Mouse (Mus musculus) limb, embryonic 12.5 days (tissue): ENCODE measurements at regions not wholly inside any gene's neighbourhood (a gene's known extent, or its start where the extent isn't known, plus 50 kb on each side); places are given as distances from the start of the nearest gene placed in this dataset.
A peak's percentile ranks its signal among the peaks of the same experiment; 100 is the strongest.

Experiments
- ATAC-seq: fragments of 200-750 bp; cut with Nextera tagmentation; 2 replicates; pipeline ENCODE4 v1.8.0; 2017; ENCODE audit warnings: low read depth, moderate TSS enrichment; ENCODE audit not compliant: insufficient number of reproducible peaks, insufficient read depth, low FRiP score, low TSS enrichment
- H3K27ac ChIP-seq: fragments of 300-500 bp; sonication (generic); 2 replicates; pipeline ENCODE4 v1.5.1; 2016; ENCODE audit warnings: mild to moderate bottlenecking, moderate library complexity
- H3K27me3 ChIP-seq: fragments of 300-500 bp; sonication (generic); 2 replicates; pipeline ENCODE4 v1.6.1; 2016; ENCODE audit warnings: mild to moderate bottlenecking, moderate library complexity
- H3K36me3 ChIP-seq: fragments of 300-500 bp; sonication (generic); 2 replicates; pipeline ENCODE4 v1.6.1; 2016; ENCODE audit warnings: mild to moderate bottlenecking, moderate library complexity
- H3K4me1 ChIP-seq: fragments of 300-500 bp; sonication (generic); replicated peaks from 2 replicates; pipeline ENCODE4 v1.6.1; 2016
- H3K4me2 ChIP-seq: fragments of 300-500 bp; sonication (generic); 2 replicates; pipeline ENCODE4 v1.6.1; 2016; ENCODE audit warnings: mild to moderate bottlenecking, moderate library complexity
- H3K4me3 ChIP-seq: fragments of 300-500 bp; sonication (generic); replicated peaks from 2 replicates; pipeline ENCODE4 v1.5.1; 2016; ENCODE audit warnings: mild to moderate bottlenecking
- H3K9ac ChIP-seq: fragments of 300-500 bp; sonication (generic); replicated peaks from 2 replicates; pipeline ENCODE4 v1.6.1; 2016; ENCODE audit warnings: mild to moderate bottlenecking, moderate library complexity
- H3K9me3 ChIP-seq: fragments of 300-500 bp; sonication (generic); 2 replicates; pipeline ENCODE4 v1.6.1; 2016; ENCODE audit warnings: mild to moderate bottlenecking, moderate library complexity
- WGBS: fragments of 180-500 bp; shearing (Covaris S2); methylation state at CpG from one replicate; pipeline ENCODE4 v1.1.7; 2016; 5-methylcytosine and 5-hydroxymethylcytosine counted together

- 45% methylated on average over 4 of the region's 4 CpGs for WGBS
- no peak overlapping the region for H3K27ac ChIP-seq
Measured at GRCm38 (mm10) chr8:26443041-26443440, 323.7 kb downstream of the Gm45692 start.

DNA sequence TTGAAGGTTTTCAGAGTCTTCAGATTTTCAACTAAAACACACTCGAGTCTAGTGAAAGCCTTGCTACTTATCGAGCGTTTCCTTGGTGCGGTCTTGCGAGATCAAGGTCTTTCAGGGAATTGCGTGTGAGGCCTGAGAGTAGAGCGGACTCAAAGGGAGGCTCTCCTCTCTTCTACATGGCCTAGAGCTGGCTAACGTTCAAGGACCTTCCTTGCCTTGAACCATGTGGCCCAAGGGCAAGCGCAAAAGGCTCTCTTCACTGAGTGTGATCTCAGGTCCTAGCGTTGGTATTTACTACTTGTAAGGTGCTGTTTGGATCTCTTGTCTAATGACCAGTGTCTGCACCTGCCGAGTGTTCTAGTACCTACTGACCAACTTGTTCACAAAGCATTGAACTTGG, 324.4 kb downstream of the Gm45692 start:
- H3K9ac ChIP-seq = no peak overlapping the region
- no peak overlapping the region for H3K27ac ChIP-seq
- H3K4me2 ChIP-seq = no peak overlapping the region
- H3K36me3 ChIP-seq = no peaks in the 10 kb centered on the region
- no peak overlapping the region for H3K4me3 ChIP-seq
- WGBS = 88% methylated on average over 11 of the region's 11 CpGs
- H3K4me1 ChIP-seq = 0 out of 2 replicates have a peak, but pooled peaks cover 10% of the 10 kb centered on the region
- H3K9me3 ChIP-seq = no peaks in the 10 kb centered on the region
- H3K27me3 ChIP-seq = peaks cover 16% of the 10 kb centered on the region
- ATAC-seq = no peak

More at GRCm38 (mm10) chr8:26443041-26443440, 323.7 kb downstream of the Gm45692 start:
- Histone ChIP-seq H3K9ac (no peak overlapping the region), H3K4me2 (no peak overlapping the region), H3K9me3 (no peaks in the 10 kb centered on the region), H3K36me3 (no peaks in the 10 kb centered on the region), H3K4me3 (no peak overlapping the region), H3K4me1 (0 out of 2 replicates have a peak, but pooled peaks cover 11% of the 10 kb centered on the region), H3K27me3 (peaks cover 17% of the 10 kb centered on the region)
- no peak for ATAC-seq

DNA sequence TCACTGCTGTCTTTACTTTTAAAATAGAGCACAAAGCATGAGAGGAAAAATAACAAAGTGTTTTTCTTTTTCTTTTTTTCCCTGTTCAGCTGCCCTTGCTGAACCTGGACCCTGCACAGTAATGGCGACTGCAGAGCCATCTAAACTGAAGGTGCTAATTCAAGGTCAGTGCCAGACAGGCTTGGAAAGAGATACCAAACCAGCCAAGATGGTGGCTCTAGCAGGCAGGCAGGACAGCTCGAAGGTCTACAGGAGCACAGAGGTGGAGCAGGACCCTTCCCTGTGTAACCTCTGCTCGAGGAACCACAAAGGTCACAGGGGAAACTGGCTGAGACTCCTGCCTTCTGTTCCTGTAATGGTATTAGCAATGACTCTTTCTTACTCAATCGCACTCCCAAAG, 326.7 kb downstream of the Gm45692 start:
- ATAC-seq = no peak
- Histone ChIP-seq H3K4me1 (peaks cover 20% of the 10 kb centered on the region), H3K9ac (no peak overlapping the region), H3K4me2 (no peak overlapping the region), H3K4me3 (no peak overlapping the region), H3K9me3 (no peaks in the 10 kb centered on the region), H3K27ac (no peak overlapping the region), H3K36me3 (no peaks in the 10 kb centered on the region), H3K27me3 (peaks cover 10% of the 10 kb centered on the region)
- WGBS = 47% methylated on average over 4 of the region's 4 CpGs

- H3K4me3 ChIP-seq = no peak overlapping the region
- H3K27me3 ChIP-seq = peaks cover 10% of the 10 kb centered on the region
- H3K4me1 ChIP-seq = peaks cover 22% of the 10 kb centered on the region
- H3K36me3 ChIP-seq = no peaks in the 10 kb centered on the region
- no peak overlapping the region for H3K9ac ChIP-seq
- H3K9me3 ChIP-seq = no peaks in the 10 kb centered on the region
- no peak for ATAC-seq
- WGBS = 87% methylated on average over 8 of the region's 8 CpGs
- H3K4me2 ChIP-seq = no peak overlapping the region
- no peak overlapping the region for H3K27ac ChIP-seq
Measured at GRCm38 (mm10) chr8:26447886-26448640, 328.7 kb downstream of the Gm45692 start.

- Histone ChIP-seq H3K9ac (no peak overlapping the region), H3K36me3 (no peaks in the 10 kb centered on the region), H3K4me2 (no peak overlapping the region), H3K27me3 (peaks cover 3% of the 10 kb centered on the region; the same call in 1 of the 2 replicates), H3K27ac (no peak overlapping the region), H3K4me1 (peaks cover 22% of the 10 kb centered on the region), H3K4me3 (no peak overlapping the region), H3K9me3 (no peaks in the 10 kb centered on the region)
- ATAC-seq = no peak
- 95% methylated on average over 7 of the region's 7 CpGs for WGBS
Measured at GRCm38 (mm10) chr8:26449291-26449690, 330.0 kb downstream of the Gm45692 start.

GRCm38 (mm10) chr8:26450543-26450942, 331.2 kb downstream of the Gm45692 start:
- ATAC-seq = no peak
- Histone ChIP-seq H3K4me3 (no peak overlapping the region), H3K9ac (no peak overlapping the region), H3K27ac (no peak overlapping the region), H3K36me3 (no peaks in the 10 kb centered on the region), H3K4me1 (peaks cover 22% of the 10 kb centered on the region), H3K27me3 (peaks cover 4% of the 10 kb centered on the region; the same call in 1 of the 2 replicates), H3K9me3 (0 out of 2 replicates have a peak, but pooled peaks cover 3% of the 10 kb centered on the region), H3K4me2 (peak overlapping the region; percentile 5; the same call in 1 of the 2 replicates)
- WGBS = 25% methylated on average over 10 of the region's 10 CpGs

DNA sequence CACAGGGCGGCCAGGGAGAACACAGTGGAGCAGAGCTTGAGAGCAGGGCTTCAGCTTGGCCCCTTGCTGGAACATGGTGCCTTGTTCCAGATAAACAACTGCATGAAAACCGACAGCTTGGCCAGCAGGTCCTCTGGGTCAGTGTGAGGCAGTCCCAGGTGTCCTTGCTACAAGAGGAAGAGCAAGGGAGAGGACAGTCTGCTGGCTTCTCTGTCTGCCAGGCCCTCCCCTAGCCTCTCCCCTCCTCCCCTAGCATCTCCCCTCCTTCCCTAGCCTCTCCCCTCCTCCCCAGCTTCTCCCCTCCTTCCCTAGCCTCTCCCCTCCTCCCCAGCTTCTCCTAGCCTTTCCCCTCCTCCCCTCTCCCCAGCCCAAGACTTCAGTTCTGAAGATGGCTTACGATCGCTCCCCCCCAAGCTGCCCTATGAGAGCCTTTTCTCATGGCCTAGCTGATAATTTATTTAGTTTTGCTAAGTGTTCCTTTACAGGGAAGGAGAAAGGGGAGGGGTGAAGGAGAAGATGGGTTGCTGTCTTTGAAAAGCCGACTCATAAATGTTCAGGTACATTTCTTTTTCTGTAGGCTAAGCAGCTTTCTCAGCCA, 333.7 kb downstream of the Gm45692 start:
- 69% methylated on average over 5 of the region's 5 CpGs for WGBS
- no peak overlapping the region for H3K4me2 ChIP-seq
- no peak overlapping the region for H3K27ac ChIP-seq
- H3K9ac ChIP-seq = no peak overlapping the region
- ATAC-seq = no peak
- H3K36me3 ChIP-seq = no peaks in the 10 kb centered on the region
- H3K4me1 ChIP-seq = peaks cover 16% of the 10 kb centered on the region
- no peak overlapping the region for H3K4me3 ChIP-seq
- 0 out of 2 replicates have a peak, but pooled peaks cover 4% of the 10 kb centered on the region for H3K27me3 ChIP-seq
- 0 out of 2 replicates have a peak, but pooled peaks cover 3% of the 10 kb centered on the region for H3K9me3 ChIP-seq

- H3K4me2 ChIP-seq = no peak overlapping the region
- H3K27me3 ChIP-seq = peaks cover 3% of the 10 kb centered on the region; the same call in 1 of the 2 replicates
- H3K9ac ChIP-seq = no peak overlapping the region
- H3K9me3 ChIP-seq = no peaks in the 10 kb centered on the region
- H3K4me3 ChIP-seq = no peak overlapping the region
- H3K36me3 ChIP-seq = no peaks in the 10 kb centered on the region
- no peaks in the 10 kb centered on the region for H3K4me1 ChIP-seq
- 50% methylated on average over 2 of the region's 2 CpGs for WGBS
- no peak for ATAC-seq
- no peak overlapping the region for H3K27ac ChIP-seq
Measured at GRCm38 (mm10) chr8:26465346-26465745, 346.0 kb downstream of the Gm45692 start.

- no peak overlapping the region for H3K27ac ChIP-seq
- no peaks in the 10 kb centered on the region for H3K36me3 ChIP-seq
- peaks cover 5% of the 10 kb centered on the region; the same call in 1 of the 2 replicates for H3K4me1 ChIP-seq
- H3K4me2 ChIP-seq = no peak overlapping the region
- ATAC-seq = no peak
- H3K9me3 ChIP-seq = no peaks in the 10 kb centered on the region
- no peak overlapping the region for H3K9ac ChIP-seq
- no peak overlapping the region for H3K4me3 ChIP-seq
- WGBS = 70% methylated on average over 2 of the region's 2 CpGs
- H3K27me3 ChIP-seq = peaks cover 6% of the 10 kb centered on the region; the same call in 1 of the 2 replicates
Measured at GRCm38 (mm10) chr8:26468441-26468840, 349.1 kb downstream of the Gm45692 start.

- Histone ChIP-seq H3K4me3 (no peak overlapping the region), H3K9ac (no peak overlapping the region), H3K27me3 (peaks cover 6% of the 10 kb centered on the region; the same call in 1 of the 2 replicates), H3K4me1 (peaks cover 5% of the 10 kb centered on the region; the same call in 1 of the 2 replicates), H3K36me3 (no peaks in the 10 kb centered on the region), H3K4me2 (no peak overlapping the region), H3K9me3 (no peaks in the 10 kb centered on the region), H3K27ac (no peak overlapping the region)
- 48% methylated on average over 6 of the region's 6 CpGs for WGBS
- no peak for ATAC-seq
Measured at GRCm38 (mm10) chr8:26469705-26470104, 350.4 kb downstream of the Gm45692 start.

- 42% methylated on average over 12 of the region's 12 CpGs for WGBS
- Histone ChIP-seq H3K9me3 (no peaks in the 10 kb centered on the region), H3K4me3 (no peak overlapping the region), H3K9ac (no peak overlapping the region), H3K4me1 (peaks cover 15% of the 10 kb centered on the region), H3K27ac (no peak overlapping the region), H3K36me3 (no peaks in the 10 kb centered on the region), H3K4me2 (no peak overlapping the region), H3K27me3 (peaks cover 6% of the 10 kb centered on the region; the same call in 1 of the 2 replicates)
- ATAC-seq = no peak
Measured at GRCm38 (mm10) chr8:26471811-26472550, 352.6 kb downstream of the Gm45692 start.
